Mouse (Mus musculus) lung, postnatal 0 days (tissue): ENCODE measurements around the gene Cryl1.

ENCODE experiments used
- CTCF ChIP-seq: IDR thresholded peaks from 2 replicates; pipeline ENCODE4 v1.5.1; 2016; ENCODE audit warnings: antibody characterized with exemption, mild to moderate bottlenecking
- EP300 ChIP-seq: IDR thresholded peaks from 2 replicates; pipeline ENCODE4 v1.6.1; 2016; ENCODE audit warnings: antibody characterized with exemption, mild to moderate bottlenecking, control low read depth

- TF ChIP-seq EP300 = no peak
- no peak for TF ChIP-seq CTCF
These were observed at the start of gene Cryl1 for GRCm38 (mm10) chr14:57398065-57398757.
